Mouse (Mus musculus): ENCODE measurements at regions not wholly inside any gene's neighbourhood (a gene's known extent, or its start where the extent isn't known, plus 50 kb on each side); places are given as distances from the start of the nearest gene placed in this dataset.
A peak's percentile ranks its signal among the peaks of the same experiment; 100 is the strongest.

- no peak for DNase-seq
These were observed 129.0 kb downstream of the Hmg20a start for GRCm38 (mm10) chr9:56547291-56547977.

GRCm38 (mm10) chr9:56549774-56550173 is 131.4 kb downstream of the Hmg20a start:
- no peak for DNase-seq

- no peak for DNase-seq
These were observed 131.8 kb downstream of the Hmg20a start for GRCm38 (mm10) chr9:56550178-56550577.

- DNase-seq, result no peak
These were observed 133.2 kb downstream of the Hmg20a start for GRCm38 (mm10) chr9:56551376-56552186.

- no peak for DNase-seq
These were observed 133.8 kb downstream of the Hmg20a start for GRCm38 (mm10) chr9:56552187-56552686.

- DNase-seq, result peak; percentile 77 to 81
These were observed 134.4 kb downstream of the Hmg20a start for GRCm38 (mm10) chr9:56552766-56553165.

GRCm38 (mm10) chr9:56553626-56554025 is 135.2 kb downstream of the Hmg20a start:
- DNase-seq, result peak; percentile 50 to 51

GRCm38 (mm10) chr9:56554096-56554495 is 135.7 kb downstream of the Hmg20a start:
- peak; percentile 26 to 35 for DNase-seq

- DNase-seq, result no peak
These were observed 141.3 kb downstream of the Hmg20a start for GRCm38 (mm10) chr9:56559618-56560144.

GRCm38 (mm10) chr9:56562440-56562839 is 144.0 kb downstream of the Hmg20a start:
- no peak for DNase-seq

- DNase-seq, result no peak
These were observed 145.8 kb downstream of the Hmg20a start for GRCm38 (mm10) chr9:56564048-56564737.

All from cerebellum, postnatal 36 days (tissue).